Mouse (Mus musculus): Measurements from ENCODE around the gene Nkpd1. TPM values are rescaled to one million over a fixed set of nuclear protein-coding genes. Genes with fewer than 3 reads are reported as not detected.
A peak's percentile ranks its signal among the peaks of the same experiment; 100 is the strongest.
"Not testable (repeated sequence)": the region's sequence is repeated elsewhere in the genome, so short reads cannot be mapped to it uniquely, and the experiment has no call there.

Nkpd1 gene
- polyA plus RNA-seq, 1 experiment from 2014 or later = 0.20 TPM

DNA sequence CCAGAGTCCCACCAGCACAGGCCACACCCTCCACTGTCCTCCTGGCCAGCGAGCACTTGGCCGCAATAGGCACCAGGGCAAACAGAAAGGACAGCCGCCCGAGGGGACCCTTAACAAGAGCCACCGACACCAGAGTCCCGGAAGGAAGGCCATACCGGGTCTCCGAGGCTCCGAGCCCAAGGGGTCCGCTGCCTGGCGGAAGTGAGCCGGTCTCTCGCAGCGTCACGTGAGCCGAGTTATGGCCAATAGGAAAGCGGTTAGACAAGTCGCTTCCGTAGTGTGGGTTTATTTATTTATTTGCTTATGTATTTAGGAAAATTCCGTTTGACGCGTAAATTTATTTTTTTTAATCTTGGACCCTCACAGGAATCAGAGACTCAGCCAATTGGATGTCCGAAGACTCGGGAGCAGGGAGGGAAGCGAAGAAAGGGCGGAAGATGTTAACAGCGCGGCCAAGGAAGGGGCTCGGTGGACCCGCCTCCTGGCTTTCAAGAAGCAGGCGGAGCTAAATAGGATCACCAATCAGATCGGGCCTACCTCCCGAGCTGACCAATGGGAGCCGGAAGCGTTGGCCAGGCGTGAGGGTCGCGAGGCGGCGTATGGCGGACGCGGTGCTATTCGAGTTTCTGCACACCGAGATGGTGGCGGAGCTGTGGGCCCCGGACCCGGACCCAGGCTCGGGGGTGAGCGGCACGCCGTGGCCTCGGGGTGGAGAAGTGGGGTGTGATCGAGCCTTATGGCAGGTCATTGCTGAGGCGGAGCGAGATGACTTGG lies 9.3 kb upstream of the Nkpd1 start, which contains the start of the genes Bloc1s3 and Trappc6a:
Gene Bloc1s3 (minus strand): TSS at position 218 of the 774 bp plus-strand sequence.
Gene Trappc6a (plus strand): TSS at position 246 of the 774 bp plus-strand sequence.
- Histone ChIP-seq H3K36me3 (no peaks in the 10 kb centered on the region), H3K4me1 (peaks cover 13% of the 10 kb centered on the region), H3K27ac (peak within 1 kb of the TSS; percentile 70), H3K9me3 (no peaks in the 10 kb centered on the region), H3K4me2 (peak within 1 kb of the TSS; percentile 89), H3K27me3 (no peaks in the 10 kb centered on the region), H3K4me3 (peak within 1 kb of the TSS; percentile 57), H3K9ac (peak within 1 kb of the TSS; percentile 71)
- under 1% methylated on average over 56 of the region's 56 CpGs for WGBS
- ATAC-seq (ENCODE audit: borderline replicate concordance, extremely low read depth, low FRiP score, low TSS enrichment) = peak; percentile 96

- peak overlapping the region; percentile 89 for H3K4me2 ChIP-seq
- H3K4me3 ChIP-seq = peak overlapping the region; percentile 57
- no peak for ATAC-seq (ENCODE audit: borderline replicate concordance, extremely low read depth, low FRiP score, low TSS enrichment)
- peak overlapping the region; percentile 21; the same call in 1 of the 2 replicates for H3K27ac ChIP-seq
- H3K27me3 ChIP-seq = no peaks in the 10 kb centered on the region
- H3K36me3 ChIP-seq = no peaks in the 10 kb centered on the region
- H3K9me3 ChIP-seq = no peaks in the 10 kb centered on the region
- H3K4me1 ChIP-seq = peaks cover 13% of the 10 kb centered on the region
- H3K9ac ChIP-seq = peak overlapping the region; percentile 71
- WGBS = 3% methylated on average over 15 of the region's 15 CpGs
These were observed 8.6 kb upstream of the Nkpd1 start for GRCm38 (mm10) chr7:19508924-19509568.

GRCm38 (mm10) chr7:19509786-19510185 lies 7.9 kb upstream of the Nkpd1 start:
- Histone ChIP-seq H3K4me2 (peak overlapping the region; percentile 89), H3K4me3 (peak overlapping the region; percentile 57), H3K27me3 (no peaks in the 10 kb centered on the region), H3K4me1 (peaks cover 13% of the 10 kb centered on the region), H3K27ac (no peak overlapping the region), H3K36me3 (no peaks in the 10 kb centered on the region), H3K9ac (no peak overlapping the region), H3K9me3 (no peaks in the 10 kb centered on the region)
- 97% methylated on average over 7 of the region's 7 CpGs for WGBS
- no peak for ATAC-seq (ENCODE audit: borderline replicate concordance, extremely low read depth, low FRiP score, low TSS enrichment)

GRCm38 (mm10) chr7:19511934-19512333 lies 5.7 kb upstream of the Nkpd1 start:
- H3K4me1 ChIP-seq = peaks cover 13% of the 10 kb centered on the region
- WGBS = 81% methylated on average over 6 of the region's 7 CpGs
- not testable (repeated sequence) for H3K36me3 ChIP-seq; H3K27ac ChIP-seq; ATAC-seq (ENCODE audit: borderline replicate concordance, extremely low read depth, low FRiP score, low TSS enrichment); H3K27me3 ChIP-seq; H3K9me3 ChIP-seq; H3K4me2 ChIP-seq; H3K9ac ChIP-seq; H3K4me3 ChIP-seq

DNA sequence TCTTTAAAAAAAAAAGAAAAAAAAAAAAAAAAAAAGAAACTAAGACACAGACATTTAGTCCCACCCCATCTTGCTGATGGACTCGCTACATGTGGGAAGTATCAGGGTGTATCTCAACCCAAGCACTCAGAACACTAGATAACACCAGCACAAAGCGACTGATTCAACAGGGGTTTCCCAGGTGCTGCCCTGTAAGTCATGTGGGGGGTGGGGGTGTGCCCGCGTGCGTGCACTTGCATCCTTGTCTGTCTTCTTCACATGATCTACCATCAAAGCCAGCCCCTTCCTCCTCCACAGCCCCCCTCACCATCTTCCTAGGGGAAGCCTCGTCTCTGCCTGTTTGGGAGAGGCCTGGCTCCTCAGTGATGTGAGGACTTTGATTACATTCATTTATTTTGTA lies 5.3 kb upstream of the Nkpd1 start:
- Histone ChIP-seq H3K4me2 (no peak overlapping the region), H3K4me3 (no peak overlapping the region), H3K27ac (no peak overlapping the region), H3K36me3 (no peaks in the 10 kb centered on the region), H3K9ac (no peak overlapping the region), H3K27me3 (peaks cover 9% of the 10 kb centered on the region), H3K9me3 (no peaks in the 10 kb centered on the region), H3K4me1 (peaks cover 14% of the 10 kb centered on the region)
- no peak for ATAC-seq (ENCODE audit: borderline replicate concordance, extremely low read depth, low FRiP score, low TSS enrichment)
- 68% methylated on average over 6 of the region's 6 CpGs for WGBS

DNA sequence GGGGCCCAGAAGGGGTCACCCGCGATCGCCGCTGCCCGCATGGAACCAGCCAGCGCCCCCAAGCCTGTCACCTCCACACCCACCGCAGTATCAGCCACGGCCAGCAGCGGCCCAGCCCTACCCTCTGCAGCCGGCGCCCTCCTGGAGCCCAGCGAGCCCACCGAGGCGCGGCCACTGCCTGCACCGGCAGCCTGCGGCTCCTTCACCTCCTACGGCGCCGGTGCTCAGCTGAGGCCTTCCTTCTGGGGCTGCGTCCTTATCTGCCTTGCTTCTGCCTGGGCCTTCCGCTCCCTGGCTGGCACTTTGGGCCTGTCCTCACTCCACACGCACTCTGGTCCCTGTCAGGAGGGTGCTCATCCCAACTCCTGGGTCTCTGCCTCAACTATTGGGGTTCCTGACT lies 2.4 kb downstream of the Nkpd1 start:
- Histone ChIP-seq H3K27ac (no peak overlapping the region), H3K36me3 (no peaks in the 10 kb centered on the region), H3K4me2 (peak overlapping the region; percentile 51), H3K9ac (no peak overlapping the region), H3K4me3 (peak overlapping the region; percentile 21), H3K4me1 (peaks cover 35% of the 10 kb centered on the region), H3K9me3 (no peaks in the 10 kb centered on the region), H3K27me3 (peaks cover 85% of the 10 kb centered on the region)
- ATAC-seq (ENCODE audit: borderline replicate concordance, extremely low read depth, low FRiP score, low TSS enrichment) = no peak
- 5% methylated on average over 23 of the region's 23 CpGs for WGBS

DNA sequence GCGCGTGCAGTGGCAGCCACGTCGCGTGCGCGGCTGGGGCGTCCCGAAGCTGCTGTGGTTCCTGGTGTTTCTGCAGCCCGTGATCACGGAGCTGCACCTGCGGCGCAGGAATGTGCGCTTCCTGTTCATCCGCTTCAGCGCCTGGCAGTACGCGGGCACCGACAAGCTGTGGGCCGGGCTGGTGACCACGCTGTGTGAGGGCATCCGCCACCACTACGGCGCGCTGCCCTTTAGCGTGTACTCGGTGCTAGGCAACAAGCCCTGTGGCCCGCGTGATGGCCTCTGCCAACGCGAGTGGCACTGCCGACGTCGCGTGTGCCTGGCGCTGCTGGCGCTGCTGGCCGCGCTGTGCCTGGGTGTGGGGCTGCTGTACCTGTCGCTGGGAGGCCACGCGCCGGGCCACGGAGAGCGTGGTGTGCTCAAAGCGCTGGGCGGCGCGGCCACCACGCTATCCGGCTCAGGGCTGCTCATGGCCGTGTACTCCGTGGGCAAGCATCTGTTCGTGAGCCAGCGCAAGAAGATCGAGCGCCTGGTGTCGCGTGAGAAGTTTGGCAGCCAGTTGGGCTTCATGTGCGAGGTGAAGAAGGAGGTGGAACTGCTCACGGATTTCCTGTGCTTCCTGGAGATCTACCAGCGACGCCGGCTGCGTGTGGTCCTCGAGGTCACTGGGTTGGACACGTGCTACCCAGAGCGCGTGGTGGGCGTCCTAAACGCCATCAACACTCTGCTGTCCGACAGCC lies 5.5 kb downstream of the Nkpd1 start:
- WGBS = 7% methylated on average over 72 of the region's 72 CpGs

GRCm38 (mm10) chr7:19523757-19524419 lies 6.2 kb downstream of the Nkpd1 start:
- no peak overlapping the region for H3K27ac ChIP-seq
- peak overlapping the region; percentile 34; the same call in 1 of the 2 replicates for H3K9ac ChIP-seq
- peak; percentile 21; the same call in 1 of the 2 replicates for ATAC-seq (ENCODE audit: borderline replicate concordance, extremely low read depth, low FRiP score, low TSS enrichment)
- H3K4me1 ChIP-seq = peaks cover 27% of the 10 kb centered on the region
- H3K4me2 ChIP-seq = peak overlapping the region; percentile 86
- no peaks in the 10 kb centered on the region for H3K9me3 ChIP-seq
- WGBS = 2% methylated on average over 64 of the region's 64 CpGs
- H3K27me3 ChIP-seq = peaks cover 66% of the 10 kb centered on the region
- H3K36me3 ChIP-seq = no peaks in the 10 kb centered on the region
- peak overlapping the region; percentile 39 for H3K4me3 ChIP-seq

More for the DNA sequence above, 5.5 kb downstream of the Nkpd1 start:
- Histone ChIP-seq H3K4me2 (peak overlapping the region; percentile 86), H3K4me1 (peaks cover 27% of the 10 kb centered on the region), H3K27ac (no peak overlapping the region), H3K4me3 (peak overlapping the region; percentile 39), H3K9ac (0 out of 2 replicates have a peak overlapping the region, but pooled peaks have one; percentile 34), H3K36me3 (no peaks in the 10 kb centered on the region), H3K9me3 (no peaks in the 10 kb centered on the region), H3K27me3 (peaks cover 73% of the 10 kb centered on the region)
- ATAC-seq (ENCODE audit: borderline replicate concordance, extremely low read depth, low FRiP score, low TSS enrichment) = 0 out of 2 replicates have a peak, but pooled peaks have one; percentile 19

DNA sequence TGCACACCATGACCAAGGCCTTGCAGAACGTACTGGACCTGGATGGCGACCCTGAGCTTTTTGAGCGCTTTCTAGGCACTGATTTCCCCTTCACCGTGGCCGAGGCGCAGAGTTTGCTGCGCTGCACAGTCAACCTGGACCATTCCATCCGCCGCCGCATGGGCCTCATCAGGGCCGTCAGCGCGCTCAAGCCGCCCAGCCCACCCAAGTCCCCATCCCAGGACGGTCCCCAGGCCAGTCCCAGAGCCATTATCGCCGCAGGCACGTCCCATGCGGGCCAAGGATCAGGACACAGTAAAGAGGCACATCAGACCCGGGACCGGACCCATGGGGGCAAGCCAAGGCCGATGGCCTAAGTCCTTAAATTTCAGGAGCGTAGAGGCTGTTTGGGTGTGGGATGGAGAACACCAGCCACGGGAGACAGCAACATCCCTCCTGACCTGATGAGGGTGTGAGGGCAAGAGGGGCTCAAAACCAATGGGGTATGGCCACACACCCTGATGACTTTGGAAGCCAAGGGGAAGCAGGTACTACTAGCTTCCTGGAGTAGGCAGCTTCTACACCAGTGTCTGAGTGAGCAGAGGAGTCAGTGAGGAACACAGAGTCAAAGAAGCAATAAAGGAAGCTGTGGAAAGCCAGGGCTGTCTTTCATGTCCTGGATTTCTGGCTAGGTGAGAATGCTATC lies 6.9 kb downstream of the Nkpd1 start:
- 13% methylated on average over 24 of the region's 24 CpGs for WGBS
- no peak overlapping the region for H3K9ac ChIP-seq
- no peak overlapping the region for H3K27ac ChIP-seq
- no peak for ATAC-seq (ENCODE audit: borderline replicate concordance, extremely low read depth, low FRiP score, low TSS enrichment)
- H3K36me3 ChIP-seq = peaks cover 4% of the 10 kb centered on the region; the same call in 1 of the 2 replicates
- peak overlapping the region; percentile 39 for H3K4me3 ChIP-seq
- peaks cover 26% of the 10 kb centered on the region for H3K4me1 ChIP-seq
- H3K27me3 ChIP-seq = peaks cover 59% of the 10 kb centered on the region
- no peaks in the 10 kb centered on the region for H3K9me3 ChIP-seq
- peak overlapping the region; percentile 86 for H3K4me2 ChIP-seq

DNA sequence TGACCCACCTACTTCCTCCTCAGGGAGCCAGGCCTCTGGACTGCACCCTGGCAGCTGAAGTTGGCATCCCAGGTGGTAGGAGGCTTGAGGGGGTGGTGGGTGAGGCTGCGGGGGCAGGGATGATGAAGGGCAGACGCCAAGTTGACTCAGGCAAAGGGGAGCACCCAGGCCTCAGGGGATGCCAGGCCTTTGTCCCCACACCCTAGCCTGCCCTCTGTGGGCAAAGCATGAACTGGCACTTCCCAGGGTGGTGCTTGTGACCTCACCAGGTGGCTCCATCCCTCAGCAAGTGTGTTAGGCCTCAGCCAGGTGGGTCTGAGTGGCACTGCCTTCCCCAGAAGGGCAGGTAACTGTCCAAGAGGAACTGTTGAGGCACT lies 7.5 kb downstream of the Nkpd1 start:
- no peak overlapping the region for H3K4me2 ChIP-seq
- peaks cover 9% of the 10 kb centered on the region; the same call in 1 of the 2 replicates for H3K36me3 ChIP-seq
- peaks cover 21% of the 10 kb centered on the region for H3K4me1 ChIP-seq
- H3K27me3 ChIP-seq = peaks cover 54% of the 10 kb centered on the region
- no peaks in the 10 kb centered on the region for H3K9me3 ChIP-seq
- no peak overlapping the region for H3K9ac ChIP-seq
- ATAC-seq (ENCODE audit: borderline replicate concordance, extremely low read depth, low FRiP score, low TSS enrichment) = no peak
- no peak overlapping the region for H3K4me3 ChIP-seq
- H3K27ac ChIP-seq = no peak overlapping the region
- 67% methylated on average over 2 of the region's 2 CpGs for WGBS

DNA sequence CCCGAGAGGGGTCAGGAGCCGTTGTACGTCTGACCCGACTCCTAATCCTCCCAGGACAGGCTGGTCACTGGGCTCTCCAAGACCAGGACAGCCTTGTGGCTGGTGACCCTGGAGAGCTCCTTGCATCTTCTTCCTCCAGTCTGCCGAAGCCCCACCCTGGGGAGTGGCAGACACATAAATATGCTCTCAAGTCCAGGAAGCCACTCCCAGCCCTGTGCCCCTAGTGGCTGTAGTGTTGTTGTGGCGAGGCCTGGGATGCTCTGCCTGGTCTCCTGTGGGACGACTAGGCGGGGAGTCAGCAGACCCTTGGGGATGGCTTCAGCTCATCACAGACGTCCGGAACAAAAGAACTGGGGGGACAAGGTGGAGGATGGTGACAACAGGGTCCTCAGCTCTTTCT lies 13.4 kb downstream of the Nkpd1 start:
- Histone ChIP-seq H3K27ac (no peak overlapping the region), H3K36me3 (peaks cover 53% of the 10 kb centered on the region), H3K9me3 (no peaks in the 10 kb centered on the region), H3K4me2 (no peak overlapping the region), H3K9ac (no peak overlapping the region), H3K27me3 (no peaks in the 10 kb centered on the region), H3K4me3 (no peak overlapping the region), H3K4me1 (no peaks in the 10 kb centered on the region)
- ATAC-seq (ENCODE audit: borderline replicate concordance, extremely low read depth, low FRiP score, low TSS enrichment) = no peak
- 71% methylated on average over 10 of the region's 10 CpGs for WGBS

All from lung, embryonic 15.5 days (tissue).